Mouse (Mus musculus) adrenal gland, adult 10 weeks (tissue): ENCODE data around the gene Nfkbia. TPM values are rescaled to one million over a fixed set of nuclear protein-coding genes. Genes with fewer than 3 reads are reported as not detected.

Source experiments
- polyA plus RNA-seq: library from polyadenylated mRNA; stranded (reverse); fragments of 350-450 nt; fragmentation: Illumina TruSeq; extraction: RNeasy Lipid Tissue Mini Kit (QIAGEN cat#74804); gene quantifications from one replicate; pipeline ENCODE4 v1.2.3, GENCODE M21; 2014; ENCODE audit warnings: low read depth, low replicate concordance

Nfkbia gene
- polyA plus RNA-seq: 41.1 TPM

DNA sequence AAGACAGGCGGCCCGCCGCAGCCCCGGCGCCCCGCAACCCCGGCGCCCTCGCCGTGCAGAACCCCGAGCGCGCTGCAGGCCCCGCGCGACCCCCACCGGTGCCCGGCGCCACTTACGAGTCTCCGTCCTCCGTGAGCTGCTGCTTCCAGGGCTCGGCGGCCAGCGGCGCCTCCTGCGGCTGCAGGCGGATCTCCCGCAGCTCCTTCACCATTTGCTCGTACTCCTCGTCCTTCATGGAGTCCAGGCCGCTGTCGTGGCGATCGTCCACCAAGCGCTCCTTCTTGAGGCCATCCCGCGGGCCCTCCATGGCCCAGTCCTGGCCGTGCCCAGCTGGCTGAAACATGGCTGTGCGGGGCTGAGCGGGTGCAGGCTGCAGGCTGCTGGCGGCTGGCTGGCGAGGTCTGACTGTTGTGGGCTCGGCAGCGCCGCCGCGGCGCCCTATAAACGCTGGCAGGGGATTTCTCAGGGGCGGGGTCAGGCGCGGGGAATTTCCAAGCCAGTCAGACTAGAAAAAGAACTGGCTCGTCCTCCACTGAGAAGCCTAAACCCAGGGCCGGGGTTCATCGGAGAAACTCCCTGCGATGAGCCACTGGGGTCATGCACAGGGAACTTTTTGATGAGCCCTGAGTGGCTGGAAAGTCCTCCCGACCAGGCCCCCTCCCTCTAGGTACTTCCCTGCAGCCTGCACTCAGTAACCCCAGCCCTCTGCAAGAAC lies at the start of gene Nfkbia:
Gene Nfkbia, minus strand, starts transcription at position 464 of the 715 bp plus-strand sequence.

Other genes with a start within 250 kb of the Nfkbia start
- gene 1110008L16Rik, start 193.1 kb downstream of the Nfkbia start, polyA plus RNA-seq: 39.3 TPM
- 40.1 TPM for gene Ppp2r3c, start 189.6 kb downstream of the Nfkbia start, polyA plus RNA-seq
- 381 TPM for gene Psma6, start 108.4 kb downstream of the Nfkbia start, polyA plus RNA-seq
- not detected for gene Aldoart2, start 72.6 kb upstream of the Nfkbia start, polyA plus RNA-seq
- gene Insm2, start 106.8 kb upstream of the Nfkbia start, polyA plus RNA-seq: 1.4 TPM